Mouse (Mus musculus): Measurements from ENCODE around the gene Dusp7. TPM values are rescaled to one million over a fixed set of nuclear protein-coding genes. Genes with fewer than 3 reads are reported as not detected.

The Dusp7 gene
- total and polyA plus RNA-seq, 3 experiments = 6.2 to 11.4 (median 8.0) TPM

DNA sequence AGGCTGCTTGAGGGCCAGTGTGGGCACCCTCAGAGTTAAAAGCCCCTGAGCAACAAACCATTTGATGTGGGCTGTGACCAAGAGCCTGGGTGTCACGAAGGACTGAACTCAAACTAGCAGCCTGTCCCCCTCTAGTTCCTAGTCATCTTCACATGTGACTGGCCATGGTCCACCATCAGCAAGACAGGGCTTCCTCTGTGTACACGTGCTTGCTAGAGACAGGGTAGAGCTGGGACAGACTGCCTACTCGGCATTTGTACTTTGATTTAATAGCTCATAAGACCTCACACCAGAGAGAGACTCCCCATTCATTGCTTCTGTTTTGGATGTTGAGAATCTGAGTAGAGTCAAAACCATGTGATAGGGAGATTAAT is 27.1 kb upstream of the Dusp7 start:
- peaks cover 0 to 8% of the 10 kb centered on the region in 2 experiments; a peak in 2 of 4 replicates for H3K4me1 ChIP-seq (ENCODE audit: control insufficient read depth in 1 of 2, insufficient read depth in 2 of 2)
- no peak overlapping the region for H3K27ac ChIP-seq (ENCODE audit: insufficient read depth, low read depth)
- no peaks in the 10 kb centered on the region for H3K79me2 ChIP-seq (replicated peaks; ENCODE audit: control insufficient read depth, extremely low read depth, insufficient read depth, poor library complexity, severe bottlenecking)
- TF ChIP-seq POLR2AphosphoS2 (IDR thresholded peaks at IDR 0.05; ENCODE audit: low read depth, low read length) (no peak), ZC3H11A (IDR thresholded peaks at IDR 0.05; ENCODE audit: low read depth, low read length) (no peak), MYC (IDR thresholded peaks at IDR 0.05; ENCODE audit: low read depth, low read length) (no peak), ZKSCAN1 (IDR thresholded peaks at IDR 0.05; ENCODE audit: borderline replicate concordance, low read depth, low read length) (no peak), ELF1 (IDR thresholded peaks at IDR 0.05; ENCODE audit: low read depth, low read length) (no peak), TBP (conservative IDR thresholded peaks at IDR 0.05; ENCODE audit: low read depth, low read length) (no peak), ZMIZ1 (IDR thresholded peaks at IDR 0.05; ENCODE audit: low read depth, low read length) (no peak), GABPA (IDR thresholded peaks at IDR 0.05; ENCODE audit: insufficient replicate concordance, low read depth, low read length) (no peak), MAZ (IDR thresholded peaks at IDR 0.05; ENCODE audit: low read depth, low read length) (no peak), NELFE (IDR thresholded peaks at IDR 0.05; ENCODE audit: low read depth, low read length) (no peak), CHD1 (IDR thresholded peaks at IDR 0.05; ENCODE audit: low read depth, low read length) (no peak)
- H3K9me3 ChIP-seq (replicated peaks; ENCODE audit: low read length) = no peaks in the 10 kb centered on the region
- in situ Hi-C loops (cut with MboI; ENCODE audit: low pct_ligation_motif_present, low pct_unique_long_range_greater_than_20kb, low sequenced_read_pairs) = no loop called here
- peaks cover 0 to 47% of the 10 kb centered on the region in 2 experiments for H3K36me3 ChIP-seq (replicated peaks in 1 of 2; ENCODE audit: control insufficient read depth in 1 of 2, insufficient read depth in 1 of 2, low read length in 1 of 2)
- no peak overlapping the region for H3K9ac ChIP-seq (ENCODE audit: insufficient read depth, low read depth)
- H3K27me3 ChIP-seq (replicated peaks) = no peaks in the 10 kb centered on the region
- dilution Hi-C loops (cut with MboI; ENCODE audit: extremely low pct_ligation_motif_present, extremely low pct_unique_long_range_greater_than_20kb, low sequenced_read_pairs) = no loop called here
- no peak for DNase-seq (ENCODE audit: extremely low read depth)
- no peak overlapping the region for H3K4me2 ChIP-seq (ENCODE audit: insufficient read depth, low read depth, poor library complexity, severe bottlenecking)
- H3K4me3 ChIP-seq (replicated peaks in 1 of 3; ENCODE audit: low read depth in 2 of 3, low read length in 2 of 3, poor library complexity in 1 of 3) = no peak overlapping the region

GRCm38 (mm10) chr9:106342573-106342972 is 25.9 kb upstream of the Dusp7 start:
- Histone ChIP-seq H3K27ac (ENCODE audit: insufficient read depth, low read depth) (no peak overlapping the region), H3K36me3 (replicated peaks in 1 of 2; ENCODE audit: control insufficient read depth in 1 of 2, insufficient read depth in 1 of 2, low read length in 1 of 2) (peaks cover 0 to 43% of the 10 kb centered on the region in 2 experiments), H3K79me2 (replicated peaks; ENCODE audit: control insufficient read depth, extremely low read depth, insufficient read depth, poor library complexity, severe bottlenecking) (no peaks in the 10 kb centered on the region), H3K9me3 (replicated peaks; ENCODE audit: low read length) (no peaks in the 10 kb centered on the region), H3K4me2 (ENCODE audit: insufficient read depth, low read depth, poor library complexity, severe bottlenecking) (no peak overlapping the region), H3K4me3 (replicated peaks in 1 of 3; ENCODE audit: low read depth in 2 of 3, low read length in 2 of 3, poor library complexity in 1 of 3) (no peak overlapping the region), H3K27me3 (replicated peaks) (no peaks in the 10 kb centered on the region), H3K9ac (ENCODE audit: insufficient read depth, low read depth) (no peak overlapping the region), H3K4me1 (ENCODE audit: control insufficient read depth in 1 of 2, insufficient read depth in 2 of 2) (peaks cover 0 to 7% of the 10 kb centered on the region in 2 experiments; a peak in 2 of 4 replicates)
- dilution Hi-C loops (cut with MboI; ENCODE audit: extremely low pct_ligation_motif_present, extremely low pct_unique_long_range_greater_than_20kb, low sequenced_read_pairs) = no loop called here
- no peak for TF ChIP-seq ZNF384 (IDR thresholded peaks at IDR 0.05; ENCODE audit: low read depth, low read length)
- TF ChIP-seq RAD21 (IDR thresholded peaks at IDR 0.05; ENCODE audit: low read depth, low read length) = no peak
- in situ Hi-C loops (cut with MboI; ENCODE audit: low pct_ligation_motif_present, low pct_unique_long_range_greater_than_20kb, low sequenced_read_pairs) = no loop called here
- DNase-seq (ENCODE audit: extremely low read depth) = no peak

GRCm38 (mm10) chr9:106345167-106345566 is 23.3 kb upstream of the Dusp7 start:
- dilution Hi-C loops (cut with MboI; ENCODE audit: extremely low pct_ligation_motif_present, extremely low pct_unique_long_range_greater_than_20kb, low sequenced_read_pairs) (no loop called here), in situ Hi-C loops (cut with MboI; ENCODE audit: low pct_ligation_motif_present, low pct_unique_long_range_greater_than_20kb, low sequenced_read_pairs) (no loop called here)
- Histone ChIP-seq H3K27ac (ENCODE audit: insufficient read depth, low read depth) (no peak overlapping the region), H3K4me2 (ENCODE audit: insufficient read depth, low read depth, poor library complexity, severe bottlenecking) (no peak overlapping the region), H3K79me2 (replicated peaks; ENCODE audit: control insufficient read depth, extremely low read depth, insufficient read depth, poor library complexity, severe bottlenecking) (no peaks in the 10 kb centered on the region), H3K36me3 (replicated peaks in 1 of 2; ENCODE audit: control insufficient read depth in 1 of 2, insufficient read depth in 1 of 2, low read length in 1 of 2) (peaks cover 0 to 40% of the 10 kb centered on the region in 2 experiments), H3K9ac (ENCODE audit: insufficient read depth, low read depth) (no peak overlapping the region), H3K9me3 (replicated peaks; ENCODE audit: low read length) (no peaks in the 10 kb centered on the region), H3K27me3 (replicated peaks) (no peaks in the 10 kb centered on the region), H3K4me1 (ENCODE audit: control insufficient read depth in 1 of 2, insufficient read depth in 2 of 2) (peaks cover 0 to 7% of the 10 kb centered on the region in 2 experiments; a peak in 2 of 4 replicates), H3K4me3 (replicated peaks in 1 of 3; ENCODE audit: low read depth in 2 of 3, low read length in 2 of 3, poor library complexity in 1 of 3) (no peak overlapping the region)
- no peak for DNase-seq (ENCODE audit: extremely low read depth)
- no peak for TF ChIP-seq EP300 (IDR thresholded peaks at IDR 0.05; ENCODE audit: low read length)
- no peak for TF ChIP-seq CHD1 (IDR thresholded peaks at IDR 0.05; ENCODE audit: low read depth, low read length)
- no peak for TF ChIP-seq PAX5 (IDR thresholded peaks at IDR 0.05; ENCODE audit: low read length)
- no peak for TF ChIP-seq USF2 (conservative IDR thresholded peaks at IDR 0.05; ENCODE audit: low read depth, low read length)
- TF ChIP-seq RAD21 (IDR thresholded peaks at IDR 0.05; ENCODE audit: low read depth, low read length) = no peak
- no peak for TF ChIP-seq IRF4 (IDR thresholded peaks at IDR 0.05; ENCODE audit: low read depth, low read length)
- no peak for TF ChIP-seq ZKSCAN1 (IDR thresholded peaks at IDR 0.05; ENCODE audit: borderline replicate concordance, low read depth, low read length)
- TF ChIP-seq ZNF384 (IDR thresholded peaks at IDR 0.05; ENCODE audit: low read depth, low read length) = no peak
- TF ChIP-seq BHLHE40 (IDR thresholded peaks at IDR 0.05; ENCODE audit: low read depth, low read length) = no peak

Data from CH12.LX (cell line).